Mouse (Mus musculus): ENCODE data around the gene Kif2c. TPM values are rescaled to one million over a fixed set of nuclear protein-coding genes. Genes with fewer than 3 reads are reported as not detected.

Gene Kif2c
- polyA plus RNA-seq, 1 experiment from 2014 or later: 16.0 TPM

DNA sequence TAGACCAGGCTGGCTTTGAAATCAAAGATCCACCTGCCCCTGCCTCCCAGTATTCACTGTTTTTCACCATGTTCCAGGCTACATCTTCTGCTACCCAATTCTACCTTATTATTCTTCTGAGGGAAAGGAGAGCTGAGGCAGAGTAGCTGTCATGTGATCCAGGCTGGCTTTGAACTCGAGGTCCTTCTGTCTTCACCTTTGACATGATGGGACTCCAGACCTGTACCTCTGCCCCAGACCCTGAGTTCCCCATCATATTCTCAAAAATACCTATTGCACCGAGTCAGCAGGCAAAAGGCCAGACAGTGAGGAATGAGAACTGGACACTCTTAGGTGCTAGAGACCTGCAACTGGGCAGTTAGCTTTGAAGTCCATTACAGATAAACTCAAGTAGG lies 47.8 kb downstream of the Kif2c start:
- Histone ChIP-seq H3K4me3 (replicated peaks; ENCODE audit: low read depth, low read length) (0 out of 2 replicates have a peak overlapping the region, but pooled peaks have one; percentile 94), H3K9ac (replicated peaks; ENCODE audit: low read length) (peak overlapping the region; percentile 24; the same call in 1 of the 2 replicates), H3K4me1 (ENCODE audit: control insufficient read depth, insufficient read depth, low read length) (peaks cover 18% of the 10 kb centered on the region), H3K27ac (replicated peaks; ENCODE audit: low read depth, low read length) (peak overlapping the region; percentile 26; the same call in 1 of the 2 replicates), H3K27me3 (ENCODE audit: control insufficient read depth, insufficient read depth, low read length) (no peaks in the 10 kb centered on the region), H3K36me3 (ENCODE audit: control insufficient read depth, insufficient read depth, low read length) (peaks cover 9% of the 10 kb centered on the region; the same call in 1 of the 2 replicates), H3K9me3 (ENCODE audit: control insufficient read depth, low read length) (no peaks in the 10 kb centered on the region), H3K4me2 (ENCODE audit: low read length) (peak overlapping the region; percentile 86)
- DNase-seq: no peak
- WGBS: 31% methylated on average over 2 of the region's 2 CpGs
- no peak for ATAC-seq (ENCODE audit: low FRiP score, low TSS enrichment)

DNA sequence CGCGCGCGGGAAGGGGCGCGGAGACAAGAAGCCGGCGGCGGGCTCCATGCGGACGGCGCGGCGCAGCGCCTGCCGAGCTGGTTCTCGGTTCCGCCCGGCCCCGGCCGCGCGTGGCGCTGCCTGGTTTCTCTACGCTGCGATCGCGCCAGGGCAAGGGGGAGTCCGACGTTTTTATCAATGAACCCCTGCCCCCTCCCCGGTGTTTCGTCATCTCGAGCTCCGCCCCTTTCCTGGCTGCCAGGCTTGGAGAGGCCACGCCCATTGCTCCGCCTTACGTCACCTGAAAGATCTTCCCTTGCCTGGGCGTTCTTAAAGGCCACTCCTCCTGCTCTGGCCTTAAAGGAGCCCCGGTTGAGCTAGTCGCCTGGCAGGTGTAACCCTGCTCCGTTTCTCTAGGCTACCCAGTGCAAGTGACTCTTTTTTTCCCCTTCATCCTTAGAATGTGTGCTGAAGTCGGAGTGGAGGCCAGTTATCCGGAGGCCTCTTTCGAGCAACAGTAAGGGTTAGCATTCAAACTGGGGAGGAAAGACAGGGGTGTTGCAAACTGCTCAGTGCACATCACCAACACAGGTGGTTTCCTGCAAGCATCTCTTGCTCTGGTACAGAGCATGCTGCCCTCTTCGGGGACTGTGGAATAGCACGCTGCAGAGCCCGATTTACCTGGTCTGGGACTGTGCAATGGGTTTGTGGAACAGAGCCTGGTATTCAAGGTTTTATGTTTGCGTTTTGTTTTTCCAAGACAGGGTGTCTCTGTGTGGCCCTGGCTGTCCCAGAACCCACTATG lies 48.4 kb downstream of the Kif2c start, which contains the start of gene Plk3:
Gene Plk3 (minus strand): TSS at position 147 of the 784 bp plus-strand sequence.
- peaks cover 18% of the 10 kb centered on the region for H3K4me1 ChIP-seq (ENCODE audit: control insufficient read depth, insufficient read depth, low read length)
- peak within 1 kb of the TSS; percentile 78 for H3K27ac ChIP-seq (replicated peaks; ENCODE audit: low read depth, low read length)
- H3K9me3 ChIP-seq (ENCODE audit: control insufficient read depth, low read length): no peaks in the 10 kb centered on the region
- peak; percentile 99 for DNase-seq
- H3K4me3 ChIP-seq (replicated peaks; ENCODE audit: low read depth, low read length): peak within 1 kb of the TSS; percentile 94
- peak within 1 kb of the TSS; percentile 82 for H3K9ac ChIP-seq (replicated peaks; ENCODE audit: low read length)
- no peaks in the 10 kb centered on the region for H3K27me3 ChIP-seq (ENCODE audit: control insufficient read depth, insufficient read depth, low read length)
- peak; percentile 90 for ATAC-seq (ENCODE audit: low FRiP score, low TSS enrichment)
- peaks cover 11% of the 10 kb centered on the region; the same call in 1 of the 2 replicates for H3K36me3 ChIP-seq (ENCODE audit: control insufficient read depth, insufficient read depth, low read length)
- peak within 1 kb of the TSS; percentile 86 for H3K4me2 ChIP-seq (ENCODE audit: low read length)
- 2% methylated on average over 47 of the region's 48 CpGs for WGBS

DNA sequence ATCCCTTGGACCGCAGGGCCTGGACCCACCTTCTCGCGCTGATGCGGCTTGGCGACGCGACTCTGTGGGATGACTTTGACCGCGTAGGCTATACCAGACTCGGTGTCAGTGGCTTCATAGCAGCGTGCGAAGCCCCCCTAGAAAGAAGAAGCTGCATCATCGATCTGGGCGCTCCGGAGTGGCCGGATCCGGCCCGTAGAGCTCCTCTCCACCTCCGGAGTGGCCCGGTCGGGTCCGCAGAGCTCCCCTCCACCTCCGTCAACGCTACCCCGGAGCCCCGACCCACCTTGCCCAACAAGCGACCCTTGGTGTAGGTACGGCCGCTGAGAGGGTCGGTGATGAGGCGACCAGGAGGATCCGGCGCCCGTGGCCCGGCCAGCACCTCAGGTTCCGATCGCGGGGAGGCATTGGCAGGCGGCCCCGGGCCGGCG lies 49.1 kb downstream of the Kif2c start:
- peak; percentile 65 for DNase-seq
- peak; percentile 43 for ATAC-seq (ENCODE audit: low FRiP score, low TSS enrichment)
- peaks cover 17% of the 10 kb centered on the region for H3K36me3 ChIP-seq (ENCODE audit: control insufficient read depth, insufficient read depth, low read length)
- peak overlapping the region; percentile 82 for H3K9ac ChIP-seq (replicated peaks; ENCODE audit: low read length)
- H3K27ac ChIP-seq (replicated peaks; ENCODE audit: low read depth, low read length): peak overlapping the region; percentile 78
- H3K4me2 ChIP-seq (ENCODE audit: low read length): peak overlapping the region; percentile 86
- 1% methylated on average over 42 of the region's 42 CpGs for WGBS
- peaks cover 18% of the 10 kb centered on the region for H3K4me1 ChIP-seq (ENCODE audit: control insufficient read depth, insufficient read depth, low read length)
- no peaks in the 10 kb centered on the region for H3K9me3 ChIP-seq (ENCODE audit: control insufficient read depth, low read length)
- H3K4me3 ChIP-seq (replicated peaks; ENCODE audit: low read depth, low read length): peak overlapping the region; percentile 94
- no peaks in the 10 kb centered on the region for H3K27me3 ChIP-seq (ENCODE audit: control insufficient read depth, insufficient read depth, low read length)

DNA sequence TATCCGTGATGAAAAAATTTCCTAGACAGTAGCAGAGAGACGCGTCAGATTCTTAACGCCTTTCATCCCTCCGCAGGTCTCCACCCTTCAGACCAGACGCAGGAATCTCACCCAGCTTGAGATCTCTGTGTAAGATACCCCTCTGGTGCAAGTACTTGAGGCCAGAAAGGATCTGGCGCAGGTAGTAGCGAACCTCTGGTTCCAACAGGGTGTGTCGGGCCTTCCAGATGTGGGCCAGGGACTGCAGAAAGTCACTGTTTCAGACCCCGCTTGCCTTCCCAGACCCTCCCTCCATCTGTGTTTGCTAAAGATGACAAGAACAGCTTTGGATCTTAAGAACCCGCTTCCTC lies 49.7 kb downstream of the Kif2c start:
- peak overlapping the region; percentile 94 for H3K4me3 ChIP-seq (replicated peaks; ENCODE audit: low read depth, low read length)
- H3K27me3 ChIP-seq (ENCODE audit: control insufficient read depth, insufficient read depth, low read length): no peaks in the 10 kb centered on the region
- no peaks in the 10 kb centered on the region for H3K9me3 ChIP-seq (ENCODE audit: control insufficient read depth, low read length)
- ATAC-seq (ENCODE audit: low FRiP score, low TSS enrichment) (no peak), DNase-seq (no peak)
- 2% methylated on average over 11 of the region's 11 CpGs for WGBS
- H3K9ac ChIP-seq (replicated peaks; ENCODE audit: low read length): peak overlapping the region; percentile 82
- H3K36me3 ChIP-seq (ENCODE audit: control insufficient read depth, insufficient read depth, low read length): peaks cover 22% of the 10 kb centered on the region
- H3K4me2 ChIP-seq (ENCODE audit: low read length): peak overlapping the region; percentile 86
- peaks cover 18% of the 10 kb centered on the region for H3K4me1 ChIP-seq (ENCODE audit: control insufficient read depth, insufficient read depth, low read length)
- H3K27ac ChIP-seq (replicated peaks; ENCODE audit: low read depth, low read length): 0 out of 2 replicates have a peak overlapping the region, but pooled peaks have one; percentile 33

DNA sequence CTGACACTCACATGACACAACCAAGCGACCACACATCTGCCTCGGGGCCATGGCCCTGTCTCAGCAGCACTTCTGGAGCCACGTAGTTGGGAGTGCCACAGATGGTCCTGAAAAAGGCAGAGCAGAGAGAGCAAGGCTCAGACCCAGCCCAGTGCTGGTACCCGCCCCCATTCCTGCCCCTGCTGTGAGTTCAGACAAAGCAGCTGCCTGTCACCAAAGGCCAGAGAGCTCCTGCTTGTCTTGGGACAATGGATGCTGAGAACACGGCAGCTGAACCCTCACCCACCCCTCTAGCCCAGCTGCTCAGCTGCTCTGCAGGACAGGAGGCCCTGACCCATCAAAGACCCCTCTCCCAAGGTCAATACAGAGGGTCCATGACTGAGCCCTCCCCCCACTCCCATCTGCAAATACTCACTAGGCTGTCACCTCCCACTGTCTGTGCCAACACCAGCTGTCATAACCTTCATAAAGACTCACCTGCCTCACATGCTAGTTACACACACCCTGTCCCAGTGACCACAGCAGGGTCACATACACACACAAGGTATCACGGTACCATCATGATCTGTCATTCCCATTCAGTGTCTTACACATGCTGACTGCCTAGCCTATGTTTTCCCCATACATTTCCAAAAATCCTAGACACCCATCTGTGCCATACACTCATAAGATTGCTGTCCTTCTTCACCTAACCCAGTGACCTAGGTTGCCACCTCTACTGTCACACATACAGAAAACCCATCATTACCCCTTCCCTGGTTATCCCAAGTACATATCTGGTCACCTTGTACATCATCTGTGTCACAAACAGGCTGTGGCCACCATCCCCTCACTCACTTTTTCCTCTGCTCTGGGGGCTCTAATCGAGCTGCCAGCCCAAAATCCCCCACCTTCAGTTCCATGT lies 50.3 kb downstream of the Kif2c start:
- WGBS: 6% methylated on average over 7 of the region's 7 CpGs
- Histone ChIP-seq H3K4me3 (replicated peaks; ENCODE audit: low read depth, low read length) (peak overlapping the region; percentile 94), H3K27ac (replicated peaks; ENCODE audit: low read depth, low read length) (peak overlapping the region; percentile 55), H3K9ac (replicated peaks; ENCODE audit: low read length) (peak overlapping the region; percentile 82), H3K27me3 (ENCODE audit: control insufficient read depth, insufficient read depth, low read length) (no peaks in the 10 kb centered on the region), H3K4me2 (ENCODE audit: low read length) (peak overlapping the region; percentile 86), H3K36me3 (ENCODE audit: control insufficient read depth, insufficient read depth, low read length) (peaks cover 23% of the 10 kb centered on the region), H3K9me3 (ENCODE audit: control insufficient read depth, low read length) (no peaks in the 10 kb centered on the region), H3K4me1 (ENCODE audit: control insufficient read depth, insufficient read depth, low read length) (peaks cover 18% of the 10 kb centered on the region)
- peak; percentile 47 for ATAC-seq (ENCODE audit: low FRiP score, low TSS enrichment)
- peak; percentile 64 for DNase-seq

DNA sequence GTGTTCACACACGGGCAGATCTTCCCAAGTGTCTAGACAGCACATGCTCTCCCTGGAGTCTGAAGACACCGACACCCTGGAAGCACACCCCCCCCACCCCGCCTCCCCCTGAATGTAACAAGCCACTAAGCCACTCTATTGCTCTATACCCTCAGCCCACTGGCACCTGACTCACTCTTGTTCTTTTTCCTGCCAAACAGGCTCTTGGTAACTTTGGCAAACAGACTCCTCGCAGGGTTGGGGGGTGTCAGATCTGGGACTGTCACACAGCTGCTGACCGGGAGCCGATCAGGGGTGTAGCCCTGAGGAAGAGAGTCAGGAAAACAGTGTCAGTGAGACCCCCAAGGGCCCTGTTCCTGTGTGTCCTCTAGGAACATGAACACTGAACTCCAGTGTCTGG lies 51.2 kb downstream of the Kif2c start:
- Histone ChIP-seq H3K36me3 (ENCODE audit: control insufficient read depth, insufficient read depth, low read length) (peaks cover 24% of the 10 kb centered on the region), H3K27ac (replicated peaks; ENCODE audit: low read depth, low read length) (no peak overlapping the region; the same call in 1 of the 2 replicates), H3K4me1 (ENCODE audit: control insufficient read depth, insufficient read depth, low read length) (peaks cover 18% of the 10 kb centered on the region), H3K9ac (replicated peaks; ENCODE audit: low read length) (no peak overlapping the region; the same call in 1 of the 2 replicates), H3K9me3 (ENCODE audit: control insufficient read depth, low read length) (no peaks in the 10 kb centered on the region), H3K27me3 (ENCODE audit: control insufficient read depth, insufficient read depth, low read length) (no peaks in the 10 kb centered on the region), H3K4me3 (replicated peaks; ENCODE audit: low read depth, low read length) (no peak overlapping the region), H3K4me2 (ENCODE audit: low read length) (peak overlapping the region; percentile 86)
- WGBS: 40% methylated on average over 6 of the region's 6 CpGs
- DNase-seq: no peak
- no peak for ATAC-seq (ENCODE audit: low FRiP score, low TSS enrichment)

DNA sequence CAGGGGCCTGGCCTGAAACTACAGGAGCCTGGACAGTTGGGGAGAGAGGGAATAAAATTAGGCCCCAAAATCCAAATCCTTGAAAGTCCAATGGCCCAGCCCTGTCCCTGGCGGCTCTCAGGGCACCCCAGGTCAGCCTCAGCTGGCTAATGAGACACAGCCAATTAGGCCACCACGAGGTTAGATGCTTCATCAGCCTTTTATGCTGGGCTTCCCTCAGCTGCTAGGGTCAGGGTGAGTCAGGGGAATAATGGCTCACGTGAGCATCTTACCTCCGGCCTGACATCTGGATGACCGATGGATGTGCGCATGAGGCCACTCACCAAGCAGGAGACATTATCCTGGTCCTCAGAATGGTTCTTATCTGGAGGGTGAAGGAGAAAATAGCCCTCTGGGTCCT lies 51.6 kb downstream of the Kif2c start:
- Histone ChIP-seq H3K27me3 (ENCODE audit: control insufficient read depth, insufficient read depth, low read length) (no peaks in the 10 kb centered on the region), H3K27ac (replicated peaks; ENCODE audit: low read depth, low read length) (no peak overlapping the region), H3K4me1 (ENCODE audit: control insufficient read depth, insufficient read depth, low read length) (peaks cover 20% of the 10 kb centered on the region), H3K9ac (replicated peaks; ENCODE audit: low read length) (no peak overlapping the region), H3K36me3 (ENCODE audit: control insufficient read depth, insufficient read depth, low read length) (peaks cover 24% of the 10 kb centered on the region), H3K4me2 (ENCODE audit: low read length) (no peak overlapping the region), H3K9me3 (ENCODE audit: control insufficient read depth, low read length) (no peaks in the 10 kb centered on the region), H3K4me3 (replicated peaks; ENCODE audit: low read depth, low read length) (no peak overlapping the region)
- ATAC-seq (ENCODE audit: low FRiP score, low TSS enrichment) (no peak), DNase-seq (no peak)
- 49% methylated on average over 6 of the region's 6 CpGs for WGBS

DNA sequence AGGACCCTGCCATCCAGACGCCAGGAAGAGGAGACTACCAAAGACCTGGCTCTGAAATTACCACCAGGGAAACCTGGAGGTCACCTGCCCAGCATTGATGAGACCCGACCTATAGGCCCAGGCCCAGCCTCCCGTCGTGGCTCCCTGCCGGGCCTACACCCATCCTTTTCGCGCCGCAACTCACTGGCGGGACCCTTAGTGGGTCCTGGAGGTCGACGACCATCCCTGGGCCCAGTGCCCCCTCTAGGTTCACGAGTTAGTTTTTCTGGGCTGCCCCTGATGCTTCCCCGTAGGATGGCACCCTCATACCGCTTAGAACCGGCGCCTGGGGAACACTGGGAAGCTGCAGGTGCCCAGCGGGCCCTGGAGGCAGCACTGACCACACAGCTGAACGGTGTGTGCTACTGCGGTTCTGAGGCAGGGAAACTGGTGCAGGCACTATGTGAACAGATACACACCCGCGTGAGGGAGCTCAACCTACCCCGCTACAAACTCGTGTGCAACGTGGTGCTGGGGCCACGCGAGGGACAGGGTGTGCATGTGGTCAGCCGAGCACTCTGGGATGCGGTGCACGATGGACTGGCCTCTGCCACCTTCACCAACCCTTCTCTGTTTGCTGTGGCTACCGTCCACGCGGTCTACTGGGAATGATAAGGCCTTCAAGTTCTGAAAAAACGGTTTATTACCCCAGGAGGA lies 54.3 kb downstream of the Kif2c start:
- Histone ChIP-seq H3K4me3 (replicated peaks; ENCODE audit: low read depth, low read length) (no peak overlapping the region), H3K4me2 (ENCODE audit: low read length) (no peak overlapping the region), H3K4me1 (ENCODE audit: control insufficient read depth, insufficient read depth, low read length) (peaks cover 34% of the 10 kb centered on the region), H3K27me3 (ENCODE audit: control insufficient read depth, insufficient read depth, low read length) (no peaks in the 10 kb centered on the region), H3K9ac (replicated peaks; ENCODE audit: low read length) (no peak overlapping the region), H3K36me3 (ENCODE audit: control insufficient read depth, insufficient read depth, low read length) (peaks cover 24% of the 10 kb centered on the region), H3K9me3 (ENCODE audit: control insufficient read depth, low read length) (no peaks in the 10 kb centered on the region), H3K27ac (replicated peaks; ENCODE audit: low read depth, low read length) (no peak overlapping the region)
- WGBS: 90% methylated on average over 33 of the region's 33 CpGs
- ATAC-seq (ENCODE audit: low FRiP score, low TSS enrichment) (no peak), DNase-seq (no peak)
